Mouse (Mus musculus) liver, embryonic 13.5 days (tissue): ENCODE results near the gene E330034G19Rik. TPM values are rescaled to one million over a fixed set of nuclear protein-coding genes. Genes with fewer than 3 reads are reported as not detected.

Source experiments
- ATAC-seq: fragments of 200-750 bp; cut with Nextera tagmentation; 2 replicates; pipeline ENCODE4 v1.8.0; 2017; ENCODE audit warnings: low read depth, mild to moderate bottlenecking, moderate number of reproducible peaks, moderate library complexity
- DNase-seq: peaks from one replicate; pipeline ENCODE4 v3.0.0; 2022
- H3K27ac ChIP-seq: fragments of 300-500 bp; sonication (generic); 2 replicates; pipeline ENCODE4 v1.5.1; 2015; ENCODE audit warnings: moderate library complexity, mild to moderate bottlenecking, inconsistent platforms
- H3K27me3 ChIP-seq: fragments of 300-500 bp; sonication (generic); 2 replicates; pipeline ENCODE4 v1.6.1; 2015; ENCODE audit warnings: mild to moderate bottlenecking, inconsistent platforms
- H3K36me3 ChIP-seq: fragments of 300-500 bp; sonication (generic); 2 replicates; pipeline ENCODE4 v1.6.1; 2015; ENCODE audit warnings: mild to moderate bottlenecking, inconsistent platforms
- H3K4me1 ChIP-seq: fragments of 300-500 bp; sonication (generic); replicated peaks from 2 replicates; pipeline ENCODE4 v1.6.1; 2015; ENCODE audit warnings: inconsistent platforms
- H3K4me2 ChIP-seq: fragments of 300-500 bp; sonication (generic); 2 replicates; pipeline ENCODE4 v1.6.1; 2015; ENCODE audit warnings: inconsistent platforms, mild to moderate bottlenecking, moderate library complexity
- H3K4me3 ChIP-seq: fragments of 300-500 bp; sonication (generic); replicated peaks from 2 replicates; pipeline ENCODE4 v1.5.1; 2015; ENCODE audit warnings: mild to moderate bottlenecking, inconsistent platforms
- H3K9ac ChIP-seq: fragments of 300-500 bp; sonication (generic); 2 replicates; pipeline ENCODE4 v1.6.1; 2015; ENCODE audit warnings: mild to moderate bottlenecking, inconsistent platforms
- H3K9me3 ChIP-seq: fragments of 300-500 bp; sonication (generic); replicated peaks from 2 replicates; pipeline ENCODE4 v1.6.1; 2016; ENCODE audit warnings: inconsistent platforms
- WGBS: fragments of 180-500 bp; shearing (Covaris S2); methylation state at CpG from one replicate; pipeline ENCODE4 v1.1.7; 2015; ENCODE audit not compliant: insufficient replicate concordance; 5-methylcytosine and 5-hydroxymethylcytosine counted together
- polyA plus RNA-seq: library from polyadenylated mRNA; unstranded; fragments of >200 nt; fragmentation: Nextera tagmentation; extraction: Ambion mirVana; gene quantifications from 2 replicates; pipeline ENCODE4 v1.2.1, GENCODE M21; 2015

Gene E330034G19Rik
- polyA plus RNA-seq, 1 experiment from 2014 or later, result not detected

- Histone ChIP-seq H3K4me1 (no peaks in the 10 kb centered on the region), H3K27ac (no peak overlapping the region), H3K27me3 (no peaks in the 10 kb centered on the region), H3K4me2 (no peak overlapping the region), H3K9me3 (no peaks in the 10 kb centered on the region), H3K4me3 (no peak overlapping the region), H3K36me3 (no peaks in the 10 kb centered on the region), H3K9ac (no peak overlapping the region)
- DNase-seq (peak; percentile 1), ATAC-seq (no peak)
- WGBS, result 47% methylated on average over 22 of the region's 22 CpGs
Measured at GRCm38 (mm10) chr14:24358295-24358951, 65.4 kb downstream of the E330034G19Rik start.

Other genes starting within 250 kb of the E330034G19Rik start
- gene Dlg5, start 47.3 kb upstream of the E330034G19Rik start, polyA plus RNA-seq, result 1.1 and 1.6 TPM in 2 replicates
- gene Polr3a, start 193.8 kb downstream of the E330034G19Rik start, polyA plus RNA-seq, result 7.2 and 8.7 TPM in 2 replicates
- 724 and 821 TPM in 2 replicates for gene Rps24, start 193.9 kb downstream of the E330034G19Rik start, polyA plus RNA-seq